Mouse (Mus musculus): ENCODE data around the gene Dscaml1. TPM values are rescaled to one million over a fixed set of nuclear protein-coding genes. Genes with fewer than 3 reads are reported as not detected.

Gene Dscaml1
- polyA plus RNA-seq, 1 experiment from 2014 or later: 16.4 TPM

- H3K27ac ChIP-seq (replicated peaks): no peak overlapping the region
- H3K4me1 ChIP-seq: peaks cover 6% of the 10 kb centered on the region
- no peaks in the 10 kb centered on the region for H3K27me3 ChIP-seq (replicated peaks)
- H3K4me2 ChIP-seq: no peak overlapping the region
- no peaks in the 10 kb centered on the region for H3K9me3 ChIP-seq (replicated peaks)
- no peak overlapping the region for H3K9ac ChIP-seq (replicated peaks)
- 50% methylated on average over 6 of the region's 6 CpGs for WGBS
- H3K36me3 ChIP-seq: no peaks in the 10 kb centered on the region
- H3K4me3 ChIP-seq (replicated peaks): no peak overlapping the region
- no peak for ATAC-seq (ENCODE audit: low FRiP score)
Measured at GRCm38 (mm10) chr9:45519841-45520240, 93.4 kb downstream of the Dscaml1 start.

GRCm38 (mm10) chr9:45522866-45523265 lies 96.4 kb downstream of the Dscaml1 start:
- Histone ChIP-seq H3K9ac (replicated peaks) (no peak overlapping the region), H3K4me3 (replicated peaks) (no peak overlapping the region), H3K9me3 (replicated peaks) (no peaks in the 10 kb centered on the region), H3K4me2 (no peak overlapping the region), H3K36me3 (no peaks in the 10 kb centered on the region), H3K4me1 (peaks cover 6% of the 10 kb centered on the region; the same call in 1 of the 2 replicates), H3K27me3 (replicated peaks) (no peaks in the 10 kb centered on the region), H3K27ac (replicated peaks) (no peak overlapping the region)
- whole genome bisulfite sequencing: 73% methylated on average over 3 of the region's 3 CpGs
- ATAC-seq (ENCODE audit: low FRiP score): no peak

GRCm38 (mm10) chr9:45524505-45524904 lies 98.1 kb downstream of the Dscaml1 start:
- H3K27ac ChIP-seq (replicated peaks): no peak overlapping the region
- H3K9ac ChIP-seq (replicated peaks): no peak overlapping the region
- H3K36me3 ChIP-seq: no peaks in the 10 kb centered on the region
- H3K27me3 ChIP-seq (replicated peaks): no peaks in the 10 kb centered on the region
- H3K4me3 ChIP-seq (replicated peaks): no peak overlapping the region
- H3K4me2 ChIP-seq: no peak overlapping the region
- no peak for ATAC-seq (ENCODE audit: low FRiP score)
- H3K4me1 ChIP-seq: peaks cover 13% of the 10 kb centered on the region
- no peaks in the 10 kb centered on the region for H3K9me3 ChIP-seq (replicated peaks)
- 56% methylated on average over 8 of the region's 8 CpGs for WGBS

GRCm38 (mm10) chr9:45533253-45533652 lies 106.8 kb downstream of the Dscaml1 start:
- Histone ChIP-seq H3K36me3 (no peaks in the 10 kb centered on the region), H3K4me3 (replicated peaks) (no peak overlapping the region), H3K27me3 (replicated peaks) (no peaks in the 10 kb centered on the region), H3K4me2 (no peak overlapping the region), H3K27ac (replicated peaks) (no peak overlapping the region), H3K9ac (replicated peaks) (no peak overlapping the region), H3K9me3 (replicated peaks) (no peaks in the 10 kb centered on the region), H3K4me1 (peaks cover 72% of the 10 kb centered on the region)
- 86% methylated on average over 2 of the region's 2 CpGs for WGBS
- ATAC-seq (ENCODE audit: low FRiP score): no peak

DNA sequence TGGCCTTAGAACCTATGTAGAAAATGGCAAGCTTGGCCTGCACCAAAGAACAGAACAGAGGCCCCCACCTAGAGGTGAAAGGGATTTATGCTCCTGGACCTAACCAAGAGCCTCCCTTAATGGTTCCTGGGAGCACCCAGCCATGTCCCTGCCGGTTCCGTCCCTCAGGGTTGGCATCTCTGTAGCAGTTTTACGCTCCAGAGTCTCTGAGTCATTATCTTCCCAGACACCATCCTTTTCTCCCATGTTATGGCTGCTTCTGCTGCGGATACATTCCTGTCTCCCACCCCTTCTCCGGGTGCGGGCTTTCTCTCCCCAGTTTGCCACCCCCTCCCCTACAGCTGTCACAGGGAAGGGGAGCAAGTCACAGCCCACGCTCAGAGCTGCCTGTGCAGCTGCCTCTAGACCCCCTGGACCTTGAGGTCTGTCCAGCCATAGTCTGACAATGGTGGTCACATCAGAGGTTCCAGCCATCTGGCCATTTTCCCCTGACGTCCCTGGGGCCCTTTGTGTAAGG lies 108.1 kb downstream of the Dscaml1 start:
- H3K4me3 ChIP-seq (replicated peaks): no peak overlapping the region
- no peaks in the 10 kb centered on the region for H3K27me3 ChIP-seq (replicated peaks)
- H3K27ac ChIP-seq (replicated peaks): peak overlapping the region; percentile 65
- H3K36me3 ChIP-seq: no peaks in the 10 kb centered on the region
- H3K9ac ChIP-seq (replicated peaks): no peak overlapping the region
- no peak for ATAC-seq (ENCODE audit: low FRiP score)
- no peak overlapping the region for H3K4me2 ChIP-seq
- WGBS: 45% methylated on average over 8 of the region's 8 CpGs
- H3K9me3 ChIP-seq (replicated peaks): no peaks in the 10 kb centered on the region
- H3K4me1 ChIP-seq: peaks cover 61% of the 10 kb centered on the region

DNA sequence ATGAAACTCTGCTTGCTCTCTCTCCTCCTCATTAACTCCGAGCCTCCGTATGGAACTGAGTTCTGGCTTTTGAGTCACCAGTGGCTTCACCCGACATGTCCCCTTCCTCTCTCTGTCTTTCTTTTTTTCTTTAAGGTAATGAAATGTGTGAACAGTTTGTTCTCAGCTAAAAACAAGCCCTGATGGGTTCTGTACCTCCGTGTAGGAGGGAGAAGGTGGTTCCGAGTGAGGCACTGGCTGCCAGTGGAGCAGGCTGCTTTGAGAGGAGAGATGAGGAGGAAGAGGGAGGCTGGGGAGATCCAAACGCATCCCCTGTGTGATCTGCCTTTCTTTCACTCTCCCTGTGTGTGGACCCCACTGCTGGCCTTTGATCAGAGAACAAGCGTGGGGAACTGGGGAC lies 111.2 kb downstream of the Dscaml1 start:
- no peaks in the 10 kb centered on the region for H3K27me3 ChIP-seq (replicated peaks)
- H3K4me2 ChIP-seq: no peak overlapping the region
- peaks cover 50% of the 10 kb centered on the region for H3K4me1 ChIP-seq
- H3K4me3 ChIP-seq (replicated peaks): no peak overlapping the region
- no peak for ATAC-seq (ENCODE audit: low FRiP score)
- H3K36me3 ChIP-seq: no peaks in the 10 kb centered on the region
- WGBS: 80% methylated on average over 7 of the region's 7 CpGs
- H3K9me3 ChIP-seq (replicated peaks): no peaks in the 10 kb centered on the region
- no peak overlapping the region for H3K9ac ChIP-seq (replicated peaks)
- no peak overlapping the region for H3K27ac ChIP-seq (replicated peaks)

- Histone ChIP-seq H3K4me1 (peaks cover 37% of the 10 kb centered on the region), H3K4me3 (replicated peaks) (no peak overlapping the region), H3K36me3 (no peaks in the 10 kb centered on the region), H3K27me3 (replicated peaks) (no peaks in the 10 kb centered on the region), H3K27ac (replicated peaks) (0 out of 2 replicates have a peak overlapping the region, but pooled peaks have one; percentile 41), H3K9ac (replicated peaks) (no peak overlapping the region), H3K4me2 (no peak overlapping the region), H3K9me3 (replicated peaks) (no peaks in the 10 kb centered on the region)
- no peak for ATAC-seq (ENCODE audit: low FRiP score)
- 86% methylated on average over 14 of the region's 14 CpGs for WGBS
Measured at GRCm38 (mm10) chr9:45539265-45540044, 113.0 kb downstream of the Dscaml1 start.

- H3K9me3 ChIP-seq (replicated peaks): no peaks in the 10 kb centered on the region
- H3K9ac ChIP-seq (replicated peaks): no peak overlapping the region
- H3K4me3 ChIP-seq (replicated peaks): no peak overlapping the region
- peaks cover 50% of the 10 kb centered on the region for H3K4me1 ChIP-seq
- 38% methylated on average over 13 of the region's 13 CpGs for WGBS
- no peak overlapping the region for H3K27ac ChIP-seq (replicated peaks)
- ATAC-seq (ENCODE audit: low FRiP score): no peak
- H3K4me2 ChIP-seq: no peak overlapping the region
- H3K27me3 ChIP-seq (replicated peaks): no peaks in the 10 kb centered on the region
- H3K36me3 ChIP-seq: no peaks in the 10 kb centered on the region
Measured at GRCm38 (mm10) chr9:45546024-45546638, 119.7 kb downstream of the Dscaml1 start.

GRCm38 (mm10) chr9:45546902-45547578 lies 120.6 kb downstream of the Dscaml1 start:
- 82% methylated on average over 7 of the region's 7 CpGs for WGBS

GRCm38 (mm10) chr9:45549796-45550195 lies 123.4 kb downstream of the Dscaml1 start:
- Histone ChIP-seq H3K4me2 (no peak overlapping the region), H3K27ac (replicated peaks) (peak overlapping the region; percentile 61), H3K4me3 (replicated peaks) (no peak overlapping the region), H3K4me1 (peaks cover 57% of the 10 kb centered on the region), H3K27me3 (replicated peaks) (no peaks in the 10 kb centered on the region), H3K9me3 (replicated peaks) (no peaks in the 10 kb centered on the region), H3K9ac (replicated peaks) (no peak overlapping the region), H3K36me3 (no peaks in the 10 kb centered on the region)
- no peak for ATAC-seq (ENCODE audit: low FRiP score)
- 18% methylated on average over 5 of the region's 5 CpGs for WGBS

More at GRCm38 (mm10) chr9:45546902-45547578, 120.6 kb downstream of the Dscaml1 start:
- no peak for ATAC-seq (ENCODE audit: low FRiP score)
- Histone ChIP-seq H3K4me2 (no peak overlapping the region), H3K27me3 (replicated peaks) (no peaks in the 10 kb centered on the region), H3K36me3 (no peaks in the 10 kb centered on the region), H3K9ac (replicated peaks) (no peak overlapping the region), H3K27ac (replicated peaks) (no peak overlapping the region), H3K9me3 (replicated peaks) (no peaks in the 10 kb centered on the region), H3K4me1 (peaks cover 49% of the 10 kb centered on the region), H3K4me3 (replicated peaks) (no peak overlapping the region)

DNA sequence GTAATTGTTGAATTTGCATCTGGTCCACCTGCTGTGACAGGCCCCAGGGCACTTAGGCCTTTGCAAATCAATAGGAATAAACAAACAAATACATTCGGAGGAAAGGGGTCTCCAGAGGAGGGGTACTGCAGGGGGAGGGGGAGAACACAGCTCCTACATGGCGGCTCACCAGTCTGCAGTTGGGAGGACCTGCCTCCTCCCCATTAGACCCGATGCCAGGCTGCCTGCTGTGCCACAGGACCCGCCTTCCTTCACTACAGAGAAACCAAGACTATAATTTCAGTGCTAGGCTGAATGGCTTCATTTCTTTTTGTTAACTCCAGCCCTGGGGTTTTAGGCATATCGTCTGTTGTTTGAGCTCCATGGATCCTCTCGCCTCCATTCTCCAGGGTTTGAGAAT lies 123.8 kb downstream of the Dscaml1 start:
- Histone ChIP-seq H3K27ac (replicated peaks) (peak overlapping the region; percentile 61), H3K9ac (replicated peaks) (no peak overlapping the region), H3K9me3 (replicated peaks) (no peaks in the 10 kb centered on the region), H3K4me1 (peaks cover 57% of the 10 kb centered on the region), H3K4me3 (replicated peaks) (no peak overlapping the region), H3K4me2 (no peak overlapping the region), H3K27me3 (replicated peaks) (no peaks in the 10 kb centered on the region), H3K36me3 (no peaks in the 10 kb centered on the region)
- peak; percentile 51; the same call in 1 of the 2 replicates for ATAC-seq (ENCODE audit: low FRiP score)
- 22% methylated on average over 6 of the region's 6 CpGs for WGBS
